Mouse (Mus musculus) right cerebral cortex, adult 2 months (tissue): Measurements from ENCODE around the gene Igf1r.
"Not testable (repeated sequence)": the region's sequence is repeated elsewhere in the genome, so short reads cannot be mapped to it uniquely, and the experiment has no call there.

Source experiments
- DNase-seq, 2 experiments: peaks; one replicate each; pipeline ENCODE4 v3.0.0; 2021 to 2022; ENCODE audit warnings: low spot score in 2 of 2

The Igf1r gene

GRCm38 (mm10) chr7:68271816-68272215 lies 319.2 kb downstream of the Igf1r start:
- DNase-seq, result no peak

- no peak for DNase-seq
Observed at GRCm38 (mm10) chr7:68272607-68273006, 320.0 kb downstream of the Igf1r start.

GRCm38 (mm10) chr7:68273515-68273914 lies 320.9 kb downstream of the Igf1r start, which contains the start of gene Fam169b:
Gene Fam169b (plus strand): TSS chr7:68273839.
- no peak for DNase-seq

DNA sequence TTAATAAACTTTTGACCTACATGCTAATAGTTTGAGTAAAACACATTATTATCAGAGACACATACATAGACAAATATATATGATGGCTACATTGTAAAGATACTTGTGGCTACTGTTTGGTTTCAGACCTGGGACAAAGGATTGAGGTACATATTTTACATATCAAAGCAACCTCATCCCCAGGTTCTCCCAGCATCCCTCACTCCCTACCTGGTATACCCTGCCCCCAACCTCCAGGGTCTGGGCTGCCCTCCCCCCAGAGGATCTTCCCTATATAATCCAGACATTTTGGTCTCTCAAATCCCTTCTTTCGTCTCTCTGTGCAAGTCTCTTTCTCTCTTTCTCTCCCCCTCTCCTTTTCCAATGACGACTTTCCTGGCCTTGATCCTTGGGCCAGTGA lies 321.6 kb downstream of the Igf1r start:
- no peak for DNase-seq

DNA sequence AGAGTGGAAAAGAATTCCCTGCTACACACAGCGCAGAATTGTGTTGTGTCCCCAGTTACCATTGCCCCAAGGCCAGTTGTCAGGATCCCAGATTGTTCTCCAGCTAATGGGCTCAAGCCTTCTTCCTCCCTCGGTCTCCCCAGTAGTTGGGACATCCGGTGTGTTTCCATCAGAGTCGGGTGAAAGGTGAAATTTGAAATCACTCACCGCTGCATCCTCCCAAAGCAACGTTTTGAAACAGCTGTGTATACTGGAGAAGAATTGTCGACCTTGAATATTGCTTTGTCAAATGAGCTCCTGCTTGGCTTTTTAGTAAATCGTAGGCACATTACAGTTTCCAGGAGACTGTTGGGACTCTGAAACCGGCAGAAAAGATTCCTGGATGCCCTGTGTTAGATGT lies 322.3 kb downstream of the Igf1r start:
- no peak for DNase-seq

DNA sequence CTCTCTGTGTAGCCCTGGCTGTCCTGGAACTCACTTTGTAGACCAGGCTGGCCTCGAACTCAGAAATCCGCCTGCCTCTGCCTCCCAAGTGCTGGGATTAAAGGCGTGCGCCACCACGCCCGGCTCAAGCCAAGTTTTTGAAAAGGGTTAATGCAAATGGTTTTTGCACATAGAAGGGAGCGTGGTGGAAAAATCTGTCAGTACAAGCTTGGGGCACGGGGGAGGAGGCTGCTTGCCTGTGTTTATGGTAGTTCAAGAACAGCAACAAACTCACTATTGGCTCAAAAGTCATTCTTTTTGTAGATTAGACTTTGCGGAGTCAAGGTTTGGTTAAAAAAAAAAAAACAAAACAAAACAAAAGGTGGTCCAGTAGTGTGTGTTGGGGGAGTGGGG lies 322.8 kb downstream of the Igf1r start:
- not testable (repeated sequence) for DNase-seq

DNA sequence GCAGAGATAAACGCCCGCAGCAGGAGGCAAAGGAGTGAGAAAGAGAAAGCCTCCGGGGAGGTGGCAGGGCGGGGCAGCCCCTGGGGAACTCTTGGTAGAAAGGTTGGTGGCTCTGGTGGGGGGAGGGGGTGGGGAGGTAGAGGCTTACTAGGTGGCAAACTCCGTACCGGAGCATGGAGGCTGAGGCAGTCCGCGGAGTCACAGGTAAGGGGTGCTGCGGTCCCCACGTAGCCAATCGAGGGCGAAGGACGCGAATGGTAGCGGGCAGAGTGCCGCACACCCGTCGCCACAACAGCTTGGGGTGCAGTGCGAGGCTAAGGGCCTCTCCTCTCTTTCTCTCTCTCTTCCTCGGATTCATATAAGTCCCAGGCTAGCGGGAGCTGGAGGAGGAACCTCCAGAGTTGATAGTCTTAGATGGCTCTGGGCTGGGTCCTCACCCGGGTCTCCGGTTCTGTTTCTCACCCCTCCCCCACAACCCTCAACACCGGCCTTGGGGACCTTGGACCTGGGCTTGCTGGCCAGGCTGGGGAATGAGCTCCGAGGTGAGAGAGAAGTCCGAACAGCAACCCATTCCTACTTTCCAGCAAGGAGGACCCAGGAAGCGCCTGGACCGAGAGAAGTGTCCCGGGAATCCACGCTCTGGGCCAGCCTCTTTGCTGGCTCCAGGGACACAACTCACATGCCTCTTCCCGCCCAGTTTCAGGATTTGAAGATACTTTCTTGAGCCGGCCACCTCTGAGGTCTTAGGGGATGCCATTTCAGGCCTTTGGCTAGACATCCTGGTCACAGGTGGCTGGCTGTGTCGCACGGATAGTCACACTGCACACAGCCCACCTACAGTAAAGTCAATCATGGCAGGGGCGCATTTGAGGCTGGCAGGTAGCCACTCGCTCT lies 323.5 kb downstream of the Igf1r start:
- DNase-seq, result no peak

- DNase-seq, result no peak
Observed at GRCm38 (mm10) chr7:68277054-68277896, 324.6 kb downstream of the Igf1r start.

- no peak for DNase-seq
Observed at GRCm38 (mm10) chr7:68277897-68278270, 325.3 kb downstream of the Igf1r start.

DNA sequence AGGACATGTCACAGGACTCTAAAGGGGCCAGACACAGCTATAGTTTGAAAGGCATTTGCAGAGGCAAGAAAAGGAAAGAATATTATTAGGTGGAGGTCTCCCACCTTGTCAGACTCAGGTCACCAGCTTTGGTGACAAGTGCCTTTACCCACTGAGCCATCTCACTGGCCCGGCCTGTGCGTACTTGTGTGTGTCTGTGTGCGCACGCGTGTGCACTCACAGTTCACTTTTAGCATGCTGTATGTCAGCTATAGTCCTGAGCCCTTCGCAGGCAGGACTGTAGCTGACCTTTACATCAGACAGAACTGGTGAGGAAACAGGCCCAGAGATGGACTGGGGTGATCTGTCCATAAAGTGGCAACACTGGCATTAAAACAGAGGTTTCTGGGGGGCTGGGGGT lies 325.8 kb downstream of the Igf1r start:
- DNase-seq, result no peak

DNA sequence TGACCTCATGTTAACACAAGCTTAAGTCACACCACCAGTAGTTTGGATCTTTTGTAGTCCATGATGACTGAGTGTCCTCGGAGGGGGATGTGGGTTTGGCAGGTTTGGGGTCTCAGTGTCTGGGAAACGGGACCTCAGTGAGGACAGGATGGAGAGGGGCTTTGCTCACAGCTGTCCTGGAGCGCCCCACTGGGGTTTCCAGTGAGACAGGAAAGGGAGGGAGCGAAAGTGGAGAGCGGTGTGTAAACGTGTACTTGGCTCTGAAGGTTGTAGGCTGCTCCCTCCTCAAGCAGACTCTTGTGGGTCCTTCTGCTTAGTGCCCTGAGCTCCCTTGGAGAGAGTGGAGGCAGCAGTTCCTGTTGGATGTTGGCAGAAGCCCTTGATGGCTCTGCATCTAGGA lies 326.3 kb downstream of the Igf1r start:
- no peak for DNase-seq

DNA sequence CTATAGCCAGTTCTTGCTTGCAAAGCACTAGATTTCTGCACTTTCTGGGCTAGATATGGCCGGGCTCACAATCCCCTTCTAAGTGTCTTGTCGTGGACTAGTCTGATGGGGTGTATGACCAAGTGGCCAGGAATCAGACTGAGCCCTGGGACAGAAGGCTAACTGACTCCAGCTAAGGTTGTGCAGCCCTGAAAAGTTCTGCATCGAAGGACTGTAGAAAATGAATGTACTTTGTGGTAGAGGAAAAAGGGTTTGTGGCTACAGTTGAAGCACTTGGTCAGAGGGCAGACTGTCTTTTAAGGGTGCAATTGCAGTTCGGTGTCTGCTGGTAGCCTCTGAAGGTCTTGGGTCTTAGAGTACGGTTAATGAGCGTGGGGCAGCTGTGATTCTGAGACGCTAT lies 326.9 kb downstream of the Igf1r start:
- DNase-seq, result no peak

DNA sequence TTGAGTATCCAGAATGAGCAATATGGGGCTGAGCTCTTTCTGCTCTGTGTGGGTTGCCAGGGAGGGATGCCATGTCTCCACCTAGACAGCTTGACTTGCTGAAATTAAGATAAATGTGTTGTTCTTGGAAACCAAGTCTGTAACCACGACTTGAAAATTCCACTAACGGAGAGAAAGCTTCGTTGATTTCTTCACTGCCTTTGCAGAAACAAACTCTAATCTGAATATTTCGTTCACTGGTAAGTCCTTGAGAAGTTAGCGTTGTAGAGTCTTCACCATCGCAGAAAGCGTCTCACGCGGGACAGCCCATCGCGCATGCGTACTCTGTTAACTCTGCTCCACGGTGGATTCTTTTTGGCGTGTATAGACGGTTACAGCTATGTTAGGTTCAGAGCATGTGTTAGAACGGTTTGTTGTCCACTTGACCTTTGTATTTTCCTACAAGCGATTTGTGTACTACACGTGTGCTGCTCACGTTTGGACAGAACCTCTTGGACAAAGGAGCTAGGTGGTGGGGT lies 327.8 kb downstream of the Igf1r start:
- no peak for DNase-seq

DNA sequence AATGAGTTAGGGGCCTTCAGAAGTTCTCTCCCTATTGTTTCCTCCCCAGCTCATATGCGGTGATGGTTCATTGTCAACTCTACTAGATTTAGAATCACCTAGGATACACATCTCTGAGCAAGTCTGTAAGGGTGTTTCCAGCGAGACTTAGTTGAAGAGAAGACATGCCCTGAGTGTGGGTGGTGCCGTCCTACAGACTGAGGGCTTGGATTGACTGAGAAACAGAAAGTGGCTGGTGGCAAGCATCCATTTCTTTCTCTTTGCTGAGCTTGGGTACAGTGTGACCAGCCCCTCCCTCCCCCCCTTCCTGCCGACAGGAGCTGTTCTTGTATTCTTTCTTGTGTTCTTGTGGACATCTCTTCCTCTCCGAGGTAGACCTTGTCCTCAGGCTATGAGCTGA lies 328.7 kb downstream of the Igf1r start:
- DNase-seq, result no peak

- DNase-seq, result no peak
Observed at GRCm38 (mm10) chr7:68282304-68283132, 329.9 kb downstream of the Igf1r start.

GRCm38 (mm10) chr7:68283133-68283520 lies 330.5 kb downstream of the Igf1r start:
- not testable (repeated sequence) for DNase-seq
